Mouse (Mus musculus): ENCODE results near the gene Akr1c20. TPM values are rescaled to one million over a fixed set of nuclear protein-coding genes. Genes with fewer than 3 reads are reported as not detected.

Akr1c20 gene
- not detected for total RNA-seq (2021)
- long read RNA-seq, experiment 1 = 0 reads
- long read RNA-seq, experiment 2 = 0 reads

- no peak within 1 kb of the TSS for H3K4me3 ChIP-seq
- no peak for TF ChIP-seq CTCF (conservative IDR thresholded peaks at IDR 0.05)
- H3K27ac ChIP-seq = no peak within 1 kb of the TSS
- no peak for DNase-seq (ENCODE audit: low spot score in 2 of 2)
Measured at GRCm38 (mm10) chr13:4523201-4523838, at the start of gene Akr1c20. Akr1c20 (minus strand) TSS chr13:4523345.

- no peak overlapping the region for H3K27ac ChIP-seq
- TF ChIP-seq CTCF (conservative IDR thresholded peaks at IDR 0.05) = no peak
- no peak overlapping the region for H3K4me3 ChIP-seq
- DNase-seq (ENCODE audit: low spot score in 2 of 2) = no peak
Measured at GRCm38 (mm10) chr13:4565996-4566395, 42.9 kb upstream of the Akr1c20 start.

- H3K27ac ChIP-seq = no peak overlapping the region
- TF ChIP-seq CTCF (conservative IDR thresholded peaks at IDR 0.05) = no peak
- H3K4me3 ChIP-seq = no peak overlapping the region
- DNase-seq (ENCODE audit: low spot score in 2 of 2) = no peak
Measured at GRCm38 (mm10) chr13:4560500-4560899, 37.4 kb upstream of the Akr1c20 start.

- Histone ChIP-seq H3K4me3 (no peak overlapping the region), H3K27ac (no peak overlapping the region)
- no peak for TF ChIP-seq CTCF (conservative IDR thresholded peaks at IDR 0.05)
- no peak for DNase-seq (ENCODE audit: low spot score in 2 of 2)
Measured at GRCm38 (mm10) chr13:4559143-4559542, 36.0 kb upstream of the Akr1c20 start.

- TF ChIP-seq CTCF (conservative IDR thresholded peaks at IDR 0.05) = no peak
- H3K4me3 ChIP-seq = no peak overlapping the region
- H3K27ac ChIP-seq = no peak overlapping the region
- DNase-seq (ENCODE audit: low spot score in 2 of 2) = no peak
Measured at GRCm38 (mm10) chr13:4514811-4515210, 8.3 kb downstream of the Akr1c20 start.

- no peak for TF ChIP-seq CTCF (conservative IDR thresholded peaks at IDR 0.05)
Measured at GRCm38 (mm10) chr13:4467896-4468295, 55.2 kb downstream of the Akr1c20 start.

GRCm38 (mm10) chr13:4465641-4466040 lies 57.5 kb downstream of the Akr1c20 start:
- no peak overlapping the region for H3K27ac ChIP-seq
- H3K4me3 ChIP-seq = no peak overlapping the region
- no peak for DNase-seq (ENCODE audit: low spot score in 2 of 2)
- no peak for TF ChIP-seq CTCF (conservative IDR thresholded peaks at IDR 0.05)

More at GRCm38 (mm10) chr13:4467896-4468295, 55.2 kb downstream of the Akr1c20 start:
- Histone ChIP-seq H3K27ac (no peak overlapping the region), H3K4me3 (no peak overlapping the region)
- DNase-seq (ENCODE audit: low spot score in 2 of 2) = no peak

Other genes starting within 250 kb of the Akr1c20 start
- not detected for gene Akr1c12, start 243.9 kb downstream of the Akr1c20 start, total RNA-seq (2021)
- not detected for gene Akr1c6, start 89.0 kb downstream of the Akr1c20 start, total RNA-seq (2021)
- not detected for gene Akr1c21, start 50.7 kb upstream of the Akr1c20 start, total RNA-seq (2021)
- gene Akr1e1, start 85.8 kb upstream of the Akr1c20 start, total RNA-seq (2021) = 10 to 100 TPM; 18.1 to 24.7 TPM

All from layer of hippocampus, adult 2 months (tissue).